Mouse (Mus musculus): ENCODE data around the gene Smarcd1.
"Not testable (repeated sequence)": the region's sequence is repeated elsewhere in the genome, so short reads cannot be mapped to it uniquely, and the experiment has no call there.

Smarcd1 gene

DNA sequence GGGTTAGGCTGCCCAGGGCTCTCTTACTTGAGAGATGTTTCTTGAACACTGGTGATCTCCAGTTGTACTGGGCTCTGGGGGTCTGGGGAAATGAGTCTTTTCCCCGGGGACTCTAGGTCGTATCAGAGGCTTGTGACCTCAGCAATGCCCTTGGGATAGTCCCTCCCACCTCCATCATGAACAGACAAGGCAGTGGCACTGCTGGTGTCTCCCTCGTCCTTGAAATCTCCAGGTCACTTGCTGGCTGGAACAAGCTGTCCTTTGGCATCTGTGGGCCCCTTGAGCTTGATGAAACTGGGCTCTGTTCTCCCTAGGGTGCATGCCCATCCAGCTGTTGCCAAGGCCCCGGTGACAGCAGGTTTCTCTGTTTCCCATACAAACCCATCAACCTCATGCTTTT is 12.3 kb downstream of the Smarcd1 start:
- DNase-seq (ENCODE audit: low read depth, low spot score) = no peak

DNA sequence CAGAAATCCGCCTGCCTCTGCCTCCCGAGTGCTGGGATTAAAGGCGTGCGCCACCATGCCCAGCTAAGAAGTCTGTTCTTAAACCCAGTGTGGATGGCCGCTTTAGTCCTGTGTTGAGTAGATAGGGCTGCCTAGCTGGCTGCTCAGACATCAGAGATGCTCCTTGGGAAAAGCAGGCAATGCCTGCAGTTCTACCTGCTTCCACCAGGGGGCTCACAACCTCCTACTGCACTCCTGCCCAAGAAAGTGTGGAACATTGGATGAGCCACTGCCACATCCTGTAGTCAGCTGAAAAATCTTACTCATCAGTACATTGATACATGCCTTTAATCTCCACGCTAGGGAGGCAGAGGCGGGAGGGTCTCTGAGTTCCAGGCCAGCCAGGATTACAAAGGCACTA is 12.9 kb downstream of the Smarcd1 start:
- DNase-seq (ENCODE audit: low read depth, low spot score) = peak; percentile 49

DNA sequence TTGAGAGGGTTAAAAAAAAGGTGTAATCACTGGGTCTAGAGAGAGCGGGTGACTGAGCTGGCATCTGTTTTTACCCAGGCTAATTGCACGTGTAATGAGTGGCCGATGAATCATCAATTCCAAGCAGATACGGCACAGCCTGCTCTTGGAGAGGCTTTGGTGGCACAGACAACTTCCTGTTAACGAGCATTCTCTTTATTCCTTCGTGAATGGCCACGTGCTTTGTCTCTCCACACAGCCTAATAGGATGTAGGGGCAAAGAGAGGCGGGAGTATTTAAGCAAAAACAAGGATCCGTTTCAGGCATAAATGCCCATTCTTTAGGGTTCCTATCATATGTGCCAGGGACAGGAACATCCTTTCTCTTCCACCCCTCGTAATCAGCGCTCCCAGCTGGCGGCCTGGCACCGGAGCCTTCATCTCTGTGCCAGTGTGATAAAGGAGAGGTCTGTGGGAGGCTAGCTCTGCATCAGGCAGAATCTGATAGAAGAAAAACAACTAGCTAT is 13.5 kb downstream of the Smarcd1 start:
- no peak for DNase-seq (ENCODE audit: low read depth, low spot score)

DNA sequence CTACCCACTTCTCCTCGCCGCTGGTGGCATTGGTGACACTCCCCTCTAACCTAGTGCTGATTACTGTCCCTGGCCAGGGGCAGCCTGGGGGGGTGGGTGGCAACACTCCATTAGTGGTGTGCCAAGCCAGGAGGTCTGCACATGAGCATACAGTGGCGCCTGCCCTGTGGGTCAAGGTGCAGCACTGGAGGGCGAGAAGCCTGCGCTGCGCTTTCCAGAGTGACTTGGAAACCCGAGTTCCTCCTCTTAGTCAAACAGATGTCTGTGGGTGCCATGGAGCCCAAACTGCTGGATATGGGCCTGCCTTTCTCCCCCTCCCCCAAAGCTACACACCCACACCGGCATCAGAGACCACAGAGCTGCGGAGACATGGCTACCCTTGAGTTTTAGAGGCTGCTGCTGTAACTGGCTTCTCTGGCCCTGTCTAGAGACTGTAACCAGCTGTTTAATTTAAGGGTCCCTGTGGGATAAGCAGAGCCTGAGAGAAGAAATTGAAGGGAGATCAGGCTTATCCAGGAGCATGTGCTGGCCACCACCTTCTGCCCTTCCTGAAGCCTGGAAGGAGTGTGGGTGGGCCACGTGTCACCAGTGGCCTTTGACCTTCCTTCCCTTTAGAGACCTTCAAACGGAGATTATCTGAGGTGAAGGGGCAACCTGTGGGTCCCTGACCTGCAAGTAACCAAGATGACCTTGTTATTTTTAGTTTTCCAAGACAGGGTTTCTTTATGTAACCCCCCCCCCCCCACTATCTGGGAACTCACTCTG is 14.2 kb downstream of the Smarcd1 start:
- DNase-seq (ENCODE audit: low read depth, low spot score) = no peak

DNA sequence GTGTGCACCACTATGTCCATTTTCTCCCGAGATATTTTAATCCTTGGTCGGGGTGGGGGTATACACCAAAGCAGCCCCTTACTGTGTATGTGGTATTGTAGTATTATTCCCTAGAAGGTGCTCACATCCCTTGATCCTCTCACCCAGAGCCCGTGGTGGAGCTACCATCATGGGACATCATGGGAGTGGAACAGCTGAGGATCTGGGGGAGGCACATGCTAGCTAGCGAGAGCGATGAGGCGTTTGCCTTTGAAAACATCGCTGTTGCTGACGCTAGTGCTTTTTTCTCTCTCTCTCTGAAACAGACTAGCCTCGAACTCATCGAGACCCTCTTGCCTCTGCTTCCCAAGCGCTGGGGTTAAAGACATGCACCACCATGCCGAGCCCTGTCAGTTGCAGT is 14.9 kb downstream of the Smarcd1 start:
- no peak for DNase-seq (ENCODE audit: low read depth, low spot score)

DNA sequence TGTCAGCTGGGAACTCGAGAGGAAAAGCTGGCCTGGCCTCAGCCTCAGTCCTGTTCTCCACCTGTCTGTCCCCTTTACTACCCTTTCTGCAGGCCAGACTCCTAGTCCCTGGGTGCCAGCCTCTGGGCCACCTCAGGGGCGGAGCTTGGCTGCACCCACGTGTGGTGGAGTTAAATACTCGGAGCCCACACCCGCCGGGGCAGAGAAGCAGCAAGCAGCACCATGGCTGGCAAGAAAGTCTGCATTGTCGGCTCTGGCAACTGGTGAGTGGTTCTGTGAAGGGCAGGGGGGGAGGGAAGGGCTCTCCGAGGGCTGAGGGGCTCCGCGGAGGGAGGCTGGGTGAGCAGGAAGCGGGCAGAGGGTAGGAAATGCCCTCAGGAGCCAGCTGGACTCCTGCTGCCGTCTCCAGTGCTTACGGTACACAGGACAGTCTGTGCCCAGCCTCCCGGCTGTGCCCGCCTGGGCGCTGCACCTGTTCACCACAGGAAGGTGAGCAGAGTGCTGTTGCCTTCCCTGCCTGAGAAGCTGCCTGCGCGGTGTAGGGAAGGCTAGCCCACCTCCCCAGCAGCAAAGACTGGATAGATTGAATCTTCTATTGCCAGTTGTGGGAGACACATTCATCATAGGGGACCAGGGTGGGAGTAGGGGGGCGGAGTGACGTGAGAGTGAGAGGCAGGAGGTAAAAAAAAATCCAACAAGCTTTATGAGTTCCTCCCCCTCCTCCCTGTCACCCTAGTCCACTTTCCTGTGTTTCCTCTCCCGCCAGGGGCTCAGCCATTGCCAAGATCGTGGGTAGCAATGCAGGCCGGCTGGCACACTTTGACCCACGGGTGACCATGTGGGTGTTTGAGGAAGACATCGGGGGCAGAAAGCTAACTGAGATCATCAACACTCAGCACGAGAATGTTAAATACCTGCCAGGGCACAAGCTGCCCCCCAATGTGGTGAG is 15.7 kb downstream of the Smarcd1 start, which contains the start of gene Gpd1:
Gpd1 (plus strand) TSS at position 130 of the 949 bp plus-strand sequence.
- DNase-seq (ENCODE audit: low read depth, low spot score) = no peak

DNA sequence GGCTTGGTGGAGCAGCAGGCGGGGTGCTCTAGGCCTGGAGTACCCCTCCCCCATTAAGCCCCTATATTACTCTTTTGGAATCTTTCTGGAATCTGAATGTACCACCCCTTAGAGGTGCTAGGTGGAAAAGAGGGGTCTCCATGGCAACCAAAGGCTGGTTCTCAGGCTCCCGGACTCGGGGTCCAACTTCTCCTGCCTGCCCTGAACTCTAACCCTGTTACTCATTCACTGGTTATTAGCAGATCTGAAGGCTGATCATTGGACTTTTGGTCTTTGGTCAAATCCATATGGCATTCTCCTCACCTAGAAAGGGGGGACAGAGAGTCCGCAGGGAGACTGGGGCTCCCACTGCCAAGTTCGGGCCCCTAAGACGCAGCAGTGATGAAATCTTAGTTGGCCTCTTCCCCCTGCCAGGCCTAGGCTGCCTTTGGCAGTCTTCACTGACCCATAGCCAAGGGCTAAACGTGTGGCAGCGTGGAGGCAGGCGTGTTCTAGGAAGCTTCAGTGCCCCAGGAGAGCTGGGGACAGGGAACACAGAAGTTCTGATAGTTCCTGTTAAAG is 16.6 kb downstream of the Smarcd1 start:
- DNase-seq (ENCODE audit: low read depth, low spot score) = no peak

DNA sequence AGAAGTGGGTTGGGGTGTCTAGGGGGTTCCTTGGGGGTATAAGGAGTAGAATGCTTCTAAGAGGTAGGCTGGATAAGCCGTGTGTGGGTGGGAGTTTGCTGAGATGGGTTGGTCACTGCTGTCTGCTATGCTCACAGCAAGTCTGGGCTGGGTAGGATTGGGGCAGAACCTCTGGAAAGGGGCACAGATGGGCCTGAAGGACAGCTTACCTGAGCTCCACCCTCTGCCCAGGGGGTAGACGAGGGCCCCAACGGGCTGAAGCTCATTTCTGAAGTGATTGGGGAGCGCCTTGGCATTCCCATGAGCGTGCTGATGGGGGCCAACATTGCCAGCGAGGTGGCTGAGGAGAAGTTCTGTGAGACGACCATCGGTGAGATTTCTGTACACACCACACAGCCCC is 17.9 kb downstream of the Smarcd1 start:
- no peak for DNase-seq (ENCODE audit: low read depth, low spot score)

DNA sequence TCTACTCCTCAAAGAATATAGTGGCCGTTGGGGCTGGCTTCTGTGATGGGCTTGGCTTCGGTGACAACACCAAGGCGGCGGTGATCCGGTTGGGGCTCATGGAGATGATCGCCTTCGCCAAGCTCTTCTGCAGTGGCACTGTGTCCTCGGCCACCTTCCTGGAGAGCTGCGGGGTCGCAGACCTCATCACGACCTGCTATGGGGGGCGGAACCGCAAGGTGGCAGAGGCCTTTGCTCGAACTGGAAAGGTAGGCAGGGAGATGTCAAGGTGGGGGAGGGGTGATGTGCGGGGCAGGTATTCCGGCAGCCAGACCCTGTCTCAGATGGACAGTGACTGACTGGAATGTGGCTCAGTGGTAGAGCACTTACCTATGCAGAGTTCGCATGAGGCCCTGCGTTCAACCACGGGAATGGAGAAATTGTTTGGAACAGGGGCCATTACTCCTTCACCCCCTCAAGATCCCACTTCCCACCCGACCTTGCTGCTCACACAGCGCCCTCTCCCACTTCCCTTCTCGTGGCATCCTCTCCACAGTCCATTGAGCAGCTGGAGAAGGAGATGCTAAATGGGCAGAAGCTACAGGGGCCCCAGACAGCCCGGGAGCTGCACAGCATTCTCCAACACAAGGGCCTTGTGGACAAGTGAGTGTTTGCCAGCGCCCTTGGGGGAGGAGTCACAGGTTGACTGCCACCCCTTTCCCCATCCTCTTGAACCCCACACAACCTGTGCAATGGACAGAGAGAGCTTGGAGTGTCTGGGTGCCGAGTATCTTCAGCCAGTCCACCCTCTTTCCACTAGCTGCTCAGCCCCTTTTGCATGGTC is 20.2 kb downstream of the Smarcd1 start:
- DNase-seq (ENCODE audit: low read depth, low spot score) = no peak

DNA sequence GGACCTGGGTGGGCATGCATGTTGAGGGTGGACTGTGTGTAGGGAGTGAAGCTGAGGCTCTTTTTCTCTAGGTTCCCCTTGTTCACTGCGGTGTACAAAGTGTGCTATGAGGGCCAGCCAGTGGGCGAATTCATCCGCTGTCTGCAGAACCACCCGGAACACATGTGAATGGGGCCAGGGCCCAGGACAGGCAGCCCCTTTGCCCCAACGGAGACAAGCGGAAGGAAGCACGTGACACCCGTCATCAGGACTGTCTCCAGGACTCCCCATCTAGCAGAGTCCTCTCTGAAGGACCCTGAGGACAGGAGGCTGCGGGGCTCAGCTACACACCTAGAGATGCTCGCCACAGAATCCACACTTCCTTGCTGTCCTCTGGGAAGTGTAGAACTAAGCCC is 21.2 kb downstream of the Smarcd1 start:
- DNase-seq (ENCODE audit: low read depth, low spot score) = no peak

DNA sequence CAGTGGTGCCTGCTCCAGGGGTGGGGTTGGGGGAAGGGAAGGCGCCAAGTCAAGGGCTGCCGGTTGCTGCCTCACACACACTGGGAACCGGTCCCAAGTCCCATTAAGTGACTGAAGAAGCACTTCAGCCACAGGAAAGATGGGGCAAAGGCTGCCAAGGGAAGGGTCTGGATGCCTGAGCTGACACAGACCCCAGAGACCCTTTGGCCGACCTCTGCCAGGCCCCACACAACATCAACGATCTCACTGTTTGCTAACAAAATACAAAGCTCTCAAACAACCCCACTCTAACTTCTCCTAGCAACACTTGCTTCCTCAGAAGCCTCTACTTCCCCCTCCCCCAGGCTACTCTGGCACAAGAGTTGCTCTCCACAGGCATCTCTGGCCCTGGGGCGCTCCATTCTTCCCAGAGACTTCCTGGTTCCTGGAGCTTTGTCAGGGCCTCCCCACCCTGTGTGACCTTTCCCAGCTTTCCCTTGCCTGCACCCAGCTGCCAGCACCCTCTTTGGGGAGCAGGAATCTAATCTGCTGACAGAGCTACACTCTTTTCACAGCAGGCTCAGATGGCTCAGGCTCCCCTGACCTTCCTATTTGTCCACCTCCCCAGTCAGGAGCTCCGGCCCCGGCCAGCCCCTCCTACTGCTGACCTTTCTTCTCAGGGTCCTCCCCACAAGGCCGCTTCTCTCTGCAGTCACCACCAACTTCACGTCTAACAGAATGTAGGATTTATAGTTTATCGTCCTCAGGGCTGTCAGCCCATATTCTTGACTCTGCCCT is 21.8 kb downstream of the Smarcd1 start:
- no peak for DNase-seq (ENCODE audit: low read depth, low spot score)

DNA sequence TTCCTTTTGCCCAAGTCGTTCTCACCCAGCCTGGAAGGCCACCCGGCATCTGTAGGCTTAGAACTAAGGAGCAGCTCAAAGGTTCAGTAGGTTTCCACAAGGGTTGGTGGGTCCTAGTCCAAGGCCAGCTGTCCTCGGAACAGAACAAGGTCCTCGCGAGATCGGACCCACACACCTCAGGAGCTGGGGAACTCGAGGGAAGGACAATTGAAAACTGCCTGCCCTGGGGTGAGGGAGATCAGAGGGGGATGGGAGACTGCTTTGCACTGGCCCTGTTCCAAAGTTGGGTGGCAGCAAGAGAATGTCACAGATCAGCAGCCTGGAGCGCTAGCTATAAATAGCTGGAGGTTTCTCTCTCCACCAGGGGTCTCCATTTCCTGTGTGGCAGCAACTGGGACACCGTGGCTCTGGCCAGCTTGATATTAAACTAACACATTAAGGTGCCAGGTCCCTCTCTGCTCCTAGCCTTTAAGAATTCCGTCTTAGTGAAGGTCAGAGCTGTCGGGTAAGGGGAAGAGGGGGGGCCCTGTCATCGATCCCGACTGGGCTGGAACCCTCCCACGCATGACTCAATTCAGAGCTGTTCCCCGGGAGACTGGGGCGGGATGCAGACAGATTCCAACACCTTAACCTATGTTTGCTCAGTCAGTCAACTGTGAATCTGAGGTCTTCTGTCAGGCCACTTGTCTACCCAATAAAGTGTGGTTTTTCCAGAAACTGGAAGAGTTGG is 22.5 kb downstream of the Smarcd1 start:
- no peak for DNase-seq (ENCODE audit: low read depth, low spot score)

DNA sequence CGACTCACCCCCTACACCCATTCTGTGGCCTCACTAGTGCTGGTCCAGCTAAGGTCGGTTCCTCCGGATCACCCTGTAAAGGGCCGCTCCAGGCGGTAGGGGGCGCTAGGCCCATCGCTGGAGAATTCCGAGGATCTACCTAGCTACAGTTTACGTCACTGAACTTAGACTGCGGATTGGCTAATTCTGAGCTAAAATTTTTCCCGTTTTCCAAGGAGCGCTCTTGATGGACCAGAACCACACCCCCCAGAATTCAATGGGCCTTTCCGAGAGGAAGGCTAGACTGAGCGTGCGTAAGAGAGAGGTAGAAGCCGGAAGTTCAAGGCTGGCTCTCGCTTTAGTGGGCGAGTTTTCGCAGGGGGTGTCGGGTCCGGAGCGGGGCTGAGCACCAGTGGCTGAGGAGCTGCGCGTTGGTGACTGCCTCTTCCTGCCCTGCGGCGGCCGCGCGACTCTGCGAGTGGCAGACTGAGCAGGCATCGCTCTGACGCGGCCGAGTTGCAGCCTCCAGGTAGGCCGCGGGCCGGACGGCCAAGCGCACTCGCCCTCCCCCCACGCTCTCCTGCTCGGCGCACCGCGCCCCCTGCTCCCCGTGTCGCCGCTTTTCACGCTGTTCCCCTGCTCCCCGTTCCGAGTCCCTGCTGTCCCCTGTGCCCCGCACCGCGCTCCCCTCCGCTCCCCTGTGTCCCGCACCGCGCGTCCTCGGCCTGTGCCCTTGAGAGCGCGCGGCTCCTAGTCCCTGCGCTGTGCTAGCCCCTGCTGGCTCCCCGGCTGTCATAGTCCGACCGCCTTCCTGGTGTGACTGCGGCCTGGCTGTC is 23.6 kb downstream of the Smarcd1 start, which contains the start of gene Cox14:
Cox14 (plus strand) TSS at position 278 of the 815 bp plus-strand sequence.
- peak; percentile 95 for DNase-seq (ENCODE audit: low read depth, low spot score)

DNA sequence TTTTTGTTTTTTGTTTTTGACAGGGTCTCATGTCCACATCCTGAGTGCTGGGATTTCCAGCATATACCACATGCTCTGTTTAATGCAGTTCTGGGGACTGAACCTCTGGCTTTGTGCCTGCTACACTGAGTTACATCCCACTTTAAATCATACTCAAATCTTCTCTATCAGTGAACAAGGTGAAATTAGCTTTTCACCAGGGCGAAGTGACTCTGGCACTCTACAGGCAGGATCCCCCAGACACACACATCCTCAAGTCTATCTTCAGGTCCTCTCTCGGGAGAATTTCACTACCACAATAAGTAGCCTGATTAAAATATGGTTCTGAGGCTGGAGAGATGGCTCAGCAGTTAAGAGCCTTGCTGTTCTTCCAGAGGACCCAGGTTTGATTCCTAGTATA is 24.6 kb downstream of the Smarcd1 start:
- DNase-seq (ENCODE audit: low read depth, low spot score) = no peak

DNA sequence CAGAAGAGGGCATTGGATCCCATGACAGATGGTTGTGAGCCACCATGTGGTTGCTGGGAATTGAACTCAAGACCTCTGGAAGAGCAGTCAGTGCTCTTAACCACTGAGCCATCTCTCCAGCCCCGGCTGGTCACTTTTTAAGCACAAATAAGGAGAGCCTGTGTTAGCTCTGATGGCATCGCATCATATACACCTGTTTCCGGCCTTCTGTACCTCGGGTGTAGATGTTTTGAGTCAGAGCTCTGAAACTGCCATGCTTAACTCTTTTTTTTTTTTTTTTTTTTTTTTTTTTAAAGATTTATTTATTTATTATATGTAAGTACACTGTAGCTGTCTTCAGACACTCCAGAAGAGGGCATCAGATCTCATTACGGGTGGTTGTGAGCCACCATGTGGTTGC is 25.1 kb downstream of the Smarcd1 start:
- not testable (repeated sequence) for DNase-seq (ENCODE audit: low read depth, low spot score)

DNA sequence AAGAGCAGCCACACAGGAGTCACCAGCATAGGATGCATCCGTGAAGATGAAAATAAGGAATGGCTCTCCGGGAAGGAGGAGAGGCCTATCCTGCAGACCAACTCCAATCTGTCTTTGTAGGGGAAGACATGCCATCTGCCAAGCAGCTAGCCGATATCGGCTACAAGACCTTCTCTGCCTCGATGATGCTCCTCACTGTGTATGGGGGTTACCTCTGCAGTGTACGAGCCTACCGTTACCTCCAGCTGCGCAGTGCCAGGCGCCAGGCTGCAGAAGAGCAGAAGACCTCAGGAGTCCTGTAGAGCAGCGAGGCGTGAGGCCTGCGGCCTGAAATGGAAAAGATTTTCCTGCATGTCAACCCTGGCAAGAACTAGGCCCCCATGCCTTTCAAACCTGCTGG is 25.6 kb downstream of the Smarcd1 start:
- no peak for DNase-seq (ENCODE audit: low read depth, low spot score)

DNA sequence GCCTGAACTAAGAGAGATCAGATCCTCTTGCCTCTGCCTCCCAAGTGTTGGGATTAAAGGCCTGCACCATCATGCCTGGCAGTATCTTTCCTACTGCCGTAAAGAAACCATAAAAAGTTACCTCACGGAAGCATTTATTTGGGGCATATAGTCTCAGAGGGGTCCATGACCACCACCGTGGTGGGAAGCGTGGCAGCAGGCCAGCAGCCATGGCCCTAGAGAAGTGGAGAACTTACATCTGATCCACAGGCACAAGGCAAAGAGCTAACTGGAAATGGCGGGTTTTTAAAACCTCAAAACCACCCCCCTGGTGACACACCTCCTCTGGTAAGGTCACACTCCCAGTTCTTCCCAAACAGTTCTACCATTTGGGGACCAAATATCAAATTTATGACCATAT is 26.3 kb downstream of the Smarcd1 start:
- no peak for DNase-seq (ENCODE audit: low read depth, low spot score)

DNA sequence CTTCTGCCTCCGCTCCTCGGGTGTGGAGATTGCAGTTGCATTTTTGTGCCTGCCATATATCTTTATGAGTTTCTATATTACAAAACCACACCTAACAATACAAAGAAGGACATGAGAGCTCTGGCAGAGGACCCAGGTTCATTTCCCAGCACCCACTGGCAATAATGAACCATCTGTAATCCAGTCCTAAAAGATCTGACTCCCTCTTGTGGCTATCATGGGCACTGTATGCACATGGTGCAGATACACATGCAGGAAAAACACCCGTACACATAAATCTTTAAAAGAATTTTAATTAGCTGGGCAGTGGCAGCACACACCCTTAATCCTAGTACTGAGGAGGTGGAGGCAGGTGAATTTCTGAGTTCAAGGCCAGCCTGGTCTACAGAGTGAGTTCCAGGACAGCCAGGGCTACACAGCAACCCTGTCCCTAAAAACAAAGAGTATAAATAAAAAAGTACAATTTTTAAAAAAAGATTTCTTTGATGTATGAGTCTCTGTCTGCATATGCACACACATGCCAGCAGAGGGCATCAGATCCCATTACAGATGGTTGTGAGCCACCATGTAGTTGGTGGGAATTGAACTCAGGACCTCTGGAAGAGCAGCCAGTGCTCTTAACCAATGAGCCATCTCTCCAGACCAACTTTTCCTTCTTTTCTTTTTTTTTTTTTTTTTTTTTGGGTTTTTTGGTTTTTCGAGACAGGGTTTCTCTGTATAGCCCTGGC is 27.3 kb downstream of the Smarcd1 start:
- DNase-seq (ENCODE audit: low read depth, low spot score) = no peak
